Mouse (Mus musculus) cerebellum, adult 11-12 months (tissue): ENCODE data around the gene Gm49661.

Experiments used
- DNase-seq: peaks from one replicate; pipeline ENCODE4 v3.0.0; 2022

Gm49661 gene

DNA sequence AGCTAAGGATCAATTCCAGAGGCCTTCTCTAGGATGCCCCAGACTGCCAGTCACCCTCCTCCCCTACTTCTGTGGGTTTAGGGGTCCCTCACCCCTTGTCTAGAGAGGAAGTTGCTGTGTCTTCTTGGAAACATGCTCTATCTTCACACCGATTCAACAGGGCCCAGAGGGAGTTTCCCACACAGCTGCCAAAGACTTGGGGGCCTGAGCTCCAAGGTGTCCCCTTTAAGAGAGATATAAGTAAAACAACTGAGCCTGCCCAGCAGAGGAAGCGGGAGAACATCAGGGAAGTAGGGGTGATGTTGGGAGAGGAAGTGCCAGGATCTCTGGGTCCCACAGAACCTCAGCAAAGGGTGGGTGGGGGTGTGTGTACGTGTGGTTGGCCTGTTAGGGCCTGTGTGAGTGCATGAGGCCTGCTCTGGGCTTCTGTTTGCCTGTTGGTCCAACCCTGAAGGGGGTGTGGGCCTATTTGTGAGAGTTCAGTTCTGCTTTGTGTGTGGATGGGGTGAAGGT lies 13.3 kb upstream of the Gm49661 start:
- DNase-seq = peak; percentile 37

DNA sequence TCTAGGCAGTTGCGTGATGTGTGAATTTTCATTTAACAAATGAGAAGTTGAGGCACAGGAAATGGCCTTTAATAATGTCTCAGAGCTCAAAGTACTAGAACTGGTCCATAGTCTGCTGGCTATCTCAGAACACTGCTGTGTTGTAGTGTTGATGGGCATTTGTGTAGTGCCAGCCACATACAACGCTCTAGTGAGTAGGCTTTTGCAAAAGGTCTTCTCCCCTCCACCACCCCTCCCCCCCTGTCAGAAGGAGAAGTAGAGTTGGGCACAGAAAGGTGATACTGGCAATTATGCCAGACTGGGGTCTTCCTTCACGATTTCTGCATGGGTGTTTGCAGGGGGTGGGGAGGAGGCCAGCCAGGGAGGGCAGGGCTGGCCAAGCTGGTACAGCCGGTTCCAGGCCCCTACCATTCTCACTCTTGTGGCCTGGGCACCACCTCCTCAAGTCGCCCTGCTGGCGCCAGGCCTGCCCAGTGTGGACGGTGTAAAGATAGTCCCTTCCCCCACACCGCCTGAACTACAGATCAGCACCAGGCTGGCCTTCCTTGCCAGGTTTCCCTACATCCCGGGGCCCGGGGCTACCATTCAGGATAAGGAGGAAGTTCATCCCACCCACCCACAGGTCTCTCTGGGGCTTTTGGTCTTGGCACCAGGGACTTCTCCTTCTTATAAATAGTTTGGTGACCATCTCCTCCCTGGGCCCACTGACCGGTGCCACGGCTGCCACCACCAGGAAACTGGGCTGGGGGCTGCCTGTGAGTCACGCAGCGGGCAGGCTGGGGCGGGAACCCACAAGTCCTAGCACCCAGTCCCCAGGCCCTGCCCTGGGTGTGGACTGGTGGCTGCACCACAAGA lies 12.6 kb upstream of the Gm49661 start:
- peak; percentile 59 for DNase-seq

DNA sequence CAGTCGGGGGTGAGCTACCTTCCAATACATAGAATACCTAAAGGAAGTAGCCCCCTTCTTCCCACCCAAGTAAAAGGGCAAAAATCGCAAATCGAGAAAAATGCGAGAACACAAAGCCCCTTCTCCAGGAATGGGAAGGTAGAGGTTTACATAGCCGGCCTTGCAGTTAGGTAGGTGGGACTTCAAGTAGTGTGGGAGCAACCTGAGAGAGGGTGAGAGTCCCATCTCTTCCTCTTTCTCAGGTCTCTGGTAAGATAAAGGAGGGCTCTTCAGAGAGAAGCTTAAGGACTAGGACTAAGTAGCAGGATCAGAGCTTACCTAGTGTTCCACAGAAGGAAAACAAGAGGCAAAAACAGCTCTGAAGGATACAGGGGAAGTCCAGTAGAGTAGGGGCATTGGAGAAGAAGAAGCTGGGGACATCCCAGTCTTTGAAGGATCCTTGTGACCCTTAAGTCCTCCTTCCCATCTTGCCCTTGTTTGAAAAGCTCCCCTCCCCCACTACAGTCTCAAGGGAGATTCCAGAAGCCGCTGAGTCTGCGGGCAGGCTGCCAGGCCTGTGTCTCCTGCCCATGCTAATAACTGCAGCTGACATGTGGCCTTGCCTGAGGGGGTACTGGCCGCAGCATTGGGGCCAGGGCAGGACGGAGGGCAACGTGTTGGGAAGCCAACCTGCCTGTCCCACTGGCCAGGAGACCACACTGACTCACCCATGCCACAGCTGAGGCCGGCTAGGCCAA lies 11.6 kb upstream of the Gm49661 start:
- peak; percentile 76 for DNase-seq

DNA sequence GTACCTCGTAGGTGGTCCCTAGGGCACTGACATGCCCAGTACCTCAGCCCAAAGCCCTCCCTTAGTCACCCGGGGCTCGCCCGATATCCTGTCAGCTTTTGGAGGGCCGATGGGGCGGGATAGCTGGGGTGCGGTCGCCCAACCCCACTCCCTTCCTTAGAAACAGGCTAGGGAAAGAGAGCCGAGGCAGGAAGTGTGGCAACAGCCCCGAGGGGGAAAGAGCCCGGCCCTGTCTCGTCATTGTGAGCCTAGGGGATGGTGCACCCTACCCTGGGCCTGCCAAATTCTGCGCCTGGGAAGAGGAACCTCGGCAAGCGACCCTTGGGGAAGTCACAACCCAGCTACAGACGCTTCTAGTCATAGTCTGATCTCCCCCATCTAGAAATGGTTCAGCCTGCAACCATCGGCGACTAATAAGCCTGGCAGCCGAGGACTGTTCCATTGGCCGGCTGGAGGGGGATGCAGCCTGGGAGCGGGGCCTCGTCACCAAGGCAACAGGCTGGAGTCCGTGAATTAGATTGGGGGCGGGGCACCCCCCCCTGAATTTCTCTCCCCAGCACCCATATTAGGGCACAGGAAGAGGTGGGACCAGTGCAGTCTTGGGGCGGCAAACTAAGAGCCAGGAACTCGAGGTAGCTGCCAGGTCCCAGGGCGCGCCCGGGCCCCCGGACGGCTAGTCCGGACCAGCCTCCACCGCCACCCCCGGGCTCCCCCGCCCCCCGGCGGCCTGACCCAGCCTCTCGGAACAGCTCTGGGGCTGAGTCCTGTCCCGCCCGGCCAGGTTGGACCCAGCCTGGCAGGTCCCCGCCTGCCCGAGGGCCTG lies 10.6 kb upstream of the Gm49661 start:
- DNase-seq = peak; percentile 90

DNA sequence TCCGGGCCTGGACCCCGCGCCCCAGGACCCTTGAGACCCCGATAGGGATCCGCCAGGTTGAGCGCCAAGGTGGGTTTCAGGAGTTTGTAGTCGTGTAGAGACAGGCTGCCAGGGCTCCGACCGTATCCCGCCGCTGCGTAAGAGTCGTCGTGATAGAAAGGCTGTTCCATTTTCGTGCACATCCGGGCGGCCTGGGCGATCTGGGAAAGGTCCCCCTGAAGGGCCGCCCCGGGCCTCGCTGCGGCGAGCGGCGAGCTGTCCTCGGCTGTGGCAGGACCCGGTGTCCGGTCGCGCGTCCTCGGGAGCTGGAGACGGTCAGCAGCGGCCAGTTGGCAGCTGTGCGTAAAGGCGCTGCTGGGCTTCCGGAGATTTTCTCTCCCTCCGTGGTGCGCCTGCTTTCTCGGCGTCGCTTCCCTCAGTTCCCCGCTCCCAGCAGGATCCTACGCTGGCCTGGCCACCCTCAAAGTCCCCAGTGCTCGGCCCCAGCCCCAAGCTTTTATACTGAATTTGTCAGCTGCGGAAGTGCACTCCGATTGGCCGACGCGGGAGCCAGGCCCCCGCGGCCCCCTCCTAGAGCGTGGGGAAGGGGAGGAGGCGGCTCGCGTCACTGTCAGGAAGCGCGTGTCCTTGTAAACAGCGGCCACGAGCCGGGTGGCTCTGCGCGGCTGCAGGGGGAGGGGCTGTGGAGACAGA lies 9.2 kb upstream of the Gm49661 start, which contains the start of gene Junb:
Gene Junb, minus strand, starts transcription at position 471 of the 693 bp plus-strand sequence.
- peak; percentile 93 for DNase-seq

DNA sequence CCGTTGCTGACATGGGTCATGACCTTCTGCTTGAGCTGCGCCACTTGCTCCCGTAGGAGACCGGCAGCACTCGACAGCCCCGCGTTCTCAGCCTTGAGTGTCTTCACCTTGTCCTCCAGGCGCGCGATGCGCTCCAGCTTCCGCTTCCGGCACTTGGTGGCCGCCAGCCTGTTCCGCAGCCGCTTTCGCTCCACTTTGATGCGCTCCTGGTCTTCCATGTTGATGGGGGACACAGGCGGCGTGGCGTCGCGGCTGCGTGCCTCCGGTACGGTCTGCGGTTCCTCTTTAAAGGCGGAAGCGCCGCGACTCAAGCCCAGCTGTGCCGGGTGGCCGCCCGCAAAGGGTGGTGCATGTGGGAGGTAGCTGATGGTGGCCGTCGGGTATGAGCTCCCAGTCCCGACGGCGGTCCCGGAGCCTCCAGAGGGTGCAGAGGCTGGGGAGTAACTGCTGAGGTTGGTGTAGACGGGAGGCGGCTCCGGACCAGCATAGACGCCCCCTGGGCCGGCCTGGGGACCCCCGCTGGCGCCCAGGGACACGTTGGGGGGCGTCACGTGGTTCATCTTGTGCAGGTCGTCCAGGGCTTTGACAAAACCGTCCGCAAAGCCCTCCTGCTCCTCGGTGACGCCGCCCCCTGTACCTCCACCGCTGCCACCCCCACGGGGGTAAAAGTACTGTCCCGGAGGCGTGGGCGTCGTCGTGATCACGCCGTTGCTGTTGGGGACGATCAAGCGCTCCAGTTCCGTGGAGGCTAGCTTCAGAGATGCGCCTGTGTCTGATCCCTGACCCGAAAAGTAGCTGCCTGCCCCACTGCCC lies 8.4 kb upstream of the Gm49661 start:
- peak; percentile 75 for DNase-seq

DNA sequence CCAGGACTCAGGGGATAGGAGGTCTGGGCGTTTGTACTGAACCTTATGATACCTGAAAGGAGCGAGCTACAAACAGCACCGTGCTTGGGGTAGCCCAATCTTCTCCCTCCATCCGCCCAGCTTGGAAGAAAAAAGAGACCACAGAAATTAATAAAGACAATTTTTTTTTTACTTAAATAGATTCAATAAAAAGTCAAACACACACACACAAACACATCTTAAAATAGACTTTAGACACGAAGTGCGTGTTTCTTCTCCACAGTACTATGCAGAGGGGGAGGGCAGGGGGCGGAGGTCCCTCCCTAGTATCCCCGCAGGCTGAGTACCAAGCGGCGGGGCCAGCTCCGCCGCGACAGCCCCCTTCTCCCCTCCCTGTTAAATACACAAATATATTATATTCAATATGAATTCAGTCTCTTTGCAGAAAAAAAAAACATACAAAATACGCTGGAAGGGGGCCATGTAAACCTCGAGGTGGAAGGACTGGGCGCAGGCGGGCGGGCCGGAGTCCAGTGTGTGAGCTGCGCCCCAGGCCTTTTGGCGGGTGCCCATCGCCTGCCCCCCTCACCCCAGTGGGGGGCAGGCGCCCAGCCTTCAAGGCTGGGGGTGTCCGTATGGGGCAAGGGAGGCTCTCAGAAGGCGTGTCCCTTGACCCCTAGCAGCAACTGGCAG lies 7.7 kb upstream of the Gm49661 start:
- DNase-seq = peak; percentile 77

DNA sequence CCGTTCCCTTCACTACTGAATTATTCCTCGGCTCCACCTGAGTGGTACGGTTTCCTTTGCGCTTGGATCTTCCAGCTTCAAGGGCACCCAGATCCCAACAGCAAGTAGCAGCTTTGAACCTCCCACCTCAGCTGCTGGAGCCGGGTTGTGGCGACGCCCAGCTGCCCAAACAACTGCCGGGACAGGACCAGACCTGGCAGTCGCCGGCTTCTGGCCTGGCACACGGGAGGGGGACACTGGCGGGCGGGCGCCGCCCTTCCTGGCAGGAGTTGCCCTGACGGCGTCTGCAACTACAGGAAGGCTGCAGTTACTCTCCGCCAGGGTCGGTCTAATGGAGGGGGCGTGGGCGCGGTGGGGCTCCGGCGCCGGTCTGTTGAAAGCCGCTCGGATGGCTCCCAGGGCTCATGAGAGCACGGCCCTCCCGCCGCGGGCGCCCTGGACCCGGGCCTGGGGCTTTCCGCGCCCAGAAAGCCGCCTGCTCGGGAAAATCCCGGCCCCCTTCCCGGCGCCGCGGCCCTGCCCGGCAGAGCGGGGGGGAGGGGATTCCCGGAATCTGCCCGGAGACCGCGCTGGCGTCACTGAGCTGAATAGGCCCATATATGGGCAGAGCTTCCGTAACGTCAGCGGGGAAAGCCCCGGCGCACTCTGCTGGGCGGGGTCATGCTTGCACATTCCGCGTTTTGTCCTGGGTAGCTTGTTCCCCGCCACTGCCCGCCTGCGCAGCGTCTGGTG lies 7.0 kb upstream of the Gm49661 start:
- peak; percentile 94 for DNase-seq

DNA sequence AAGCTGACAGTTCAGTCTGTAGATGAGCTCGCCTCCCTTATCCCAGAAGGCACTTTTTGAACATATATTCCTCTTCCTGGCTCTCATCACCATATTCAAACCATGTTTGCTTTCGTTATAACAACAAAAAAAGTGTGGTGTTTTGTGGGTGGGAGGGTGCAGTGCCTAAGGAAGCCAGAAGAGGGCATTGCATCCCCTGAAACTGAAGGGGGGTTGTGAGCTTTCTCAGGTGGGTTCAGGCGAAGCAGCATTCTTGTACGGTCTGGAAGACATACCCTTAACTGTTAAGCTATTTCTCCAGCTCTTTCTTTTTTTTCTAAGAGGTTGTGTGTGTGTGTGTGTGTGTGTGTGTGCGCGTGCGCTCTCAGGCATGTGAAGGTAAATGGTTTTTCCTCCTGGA lies 6.2 kb upstream of the Gm49661 start:
- peak; percentile 60 for DNase-seq

DNA sequence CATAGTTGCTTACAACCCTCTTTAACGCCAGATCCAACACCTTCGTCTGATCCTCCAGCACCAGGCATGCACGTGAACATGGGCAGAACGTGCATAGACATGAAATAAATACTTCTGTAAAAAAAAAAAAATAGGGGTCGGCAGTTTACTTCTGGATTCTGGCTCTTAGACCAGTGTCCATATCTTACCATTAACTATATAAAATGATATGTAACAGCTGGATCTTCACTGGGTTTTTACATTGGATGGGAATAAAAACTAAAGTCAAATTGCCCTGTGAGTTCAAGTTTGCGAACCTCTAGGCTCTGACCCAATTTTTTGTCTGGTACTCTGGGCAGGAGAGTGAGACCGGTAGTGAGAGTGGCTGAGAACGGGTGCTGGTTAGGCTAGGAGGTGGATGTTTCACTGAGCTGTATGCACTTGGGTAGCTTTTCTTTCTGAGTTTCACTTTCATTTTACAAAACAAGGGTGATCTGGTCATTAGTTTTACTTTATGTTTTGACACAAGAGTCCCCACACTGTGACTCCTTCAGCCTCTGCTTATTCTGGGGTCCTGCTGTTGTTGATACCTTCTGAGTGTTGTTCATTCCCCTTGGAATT lies 5.4 kb upstream of the Gm49661 start:
- DNase-seq = no peak

DNA sequence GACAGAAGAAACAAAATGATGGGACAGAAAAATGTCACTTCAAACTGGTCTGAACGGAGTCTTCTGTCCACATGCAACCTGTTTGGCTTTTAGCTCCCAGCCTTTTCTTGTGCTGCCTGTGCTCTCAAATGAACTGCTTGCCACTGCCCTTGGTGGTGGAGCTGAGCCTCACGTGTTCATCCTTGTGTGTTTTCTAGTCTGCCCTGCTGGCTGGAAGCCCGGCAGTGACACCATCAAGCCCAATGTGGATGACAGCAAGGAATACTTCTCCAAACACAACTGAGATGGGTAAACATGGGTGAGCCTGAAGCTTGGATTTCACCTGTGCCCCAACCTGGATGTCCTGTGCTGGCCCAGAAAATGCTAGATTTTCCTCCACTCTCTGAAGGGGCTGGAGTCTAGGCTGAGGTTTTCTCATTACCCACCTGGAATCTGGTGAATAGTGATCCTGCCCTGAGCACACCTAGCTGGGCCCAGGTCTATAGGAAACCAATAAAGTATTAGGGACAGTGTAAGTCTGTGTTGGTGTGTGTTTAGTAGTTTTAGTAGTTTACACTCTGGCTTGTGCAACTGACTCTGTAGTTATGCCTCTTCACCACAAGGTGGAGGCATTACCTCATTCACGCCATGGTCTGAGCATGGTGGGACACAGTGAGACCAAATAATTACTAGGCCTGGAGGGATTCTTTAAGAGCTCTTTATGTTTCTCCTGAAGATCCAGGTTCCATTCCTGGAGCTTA lies 4.7 kb upstream of the Gm49661 start:
- no peak for DNase-seq

DNA sequence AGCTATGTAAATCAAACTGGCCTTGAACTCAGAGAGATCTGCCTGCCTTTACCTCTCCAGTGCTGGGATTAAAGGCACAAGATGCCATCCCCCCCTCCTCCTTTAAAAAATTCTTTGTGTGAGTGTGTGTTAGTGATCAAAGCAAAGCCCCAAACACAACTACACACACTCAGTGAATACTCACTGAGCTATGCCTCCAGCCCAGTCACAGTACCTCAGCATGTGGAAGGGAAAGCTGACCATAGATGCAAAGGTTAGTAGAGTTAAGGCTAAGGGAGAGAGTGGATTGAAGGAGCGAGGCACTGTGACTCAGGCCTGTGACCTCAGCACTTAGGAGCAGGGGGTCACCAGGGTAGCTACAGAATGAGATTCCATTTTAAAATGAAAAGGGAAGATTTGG lies 3.8 kb upstream of the Gm49661 start:
- DNase-seq = no peak

DNA sequence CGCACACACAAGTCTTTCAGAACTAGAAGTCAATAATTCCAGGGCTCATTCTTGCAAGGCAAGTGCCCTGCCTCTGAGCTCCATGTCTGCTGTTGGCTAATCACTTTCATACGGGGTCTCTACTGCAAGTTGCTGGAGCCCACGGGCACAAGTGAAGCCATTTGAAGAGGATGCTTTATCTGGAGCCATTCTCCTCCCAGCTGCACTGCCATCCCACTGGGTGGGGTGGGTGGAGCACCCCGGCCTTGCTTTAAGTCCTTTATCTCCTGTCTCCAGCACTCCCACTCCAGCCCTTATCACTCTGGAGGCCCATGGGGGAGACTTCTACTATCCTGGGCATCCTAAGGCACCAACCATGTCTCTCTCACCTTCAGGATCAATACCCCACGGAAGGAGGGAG lies 1.7 kb upstream of the Gm49661 start:
- DNase-seq = no peak

DNA sequence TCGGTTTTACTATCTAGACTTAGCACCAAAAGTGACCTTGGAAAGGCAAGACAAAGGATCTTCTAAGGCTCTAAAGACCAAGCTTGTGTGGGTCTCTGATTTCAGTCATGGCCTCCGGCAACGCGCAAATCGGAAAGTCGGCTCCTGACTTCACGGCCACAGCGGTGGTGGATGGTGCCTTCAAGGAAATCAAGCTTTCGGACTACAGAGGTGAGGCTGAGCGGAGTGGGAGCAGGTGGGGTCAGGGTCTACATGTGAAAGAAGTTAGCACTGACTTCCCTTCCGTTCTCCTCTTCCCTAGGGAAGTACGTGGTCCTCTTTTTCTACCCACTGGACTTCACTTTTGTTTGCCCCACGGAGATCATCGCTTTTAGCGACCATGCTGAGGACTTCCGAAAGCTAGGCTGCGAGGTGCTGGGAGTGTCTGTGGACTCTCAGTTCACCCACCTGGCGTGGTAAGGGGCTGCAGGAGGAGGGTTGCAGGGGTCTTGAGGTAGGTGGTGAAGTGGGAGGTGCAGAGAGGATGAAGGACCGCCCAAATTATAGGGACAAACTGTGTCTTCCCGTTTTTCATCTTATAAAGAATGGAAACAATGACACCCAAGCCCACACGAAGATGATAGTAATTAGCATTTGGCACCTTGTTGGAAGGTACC lies 1.0 kb upstream of the Gm49661 start:
- no peak for DNase-seq

DNA sequence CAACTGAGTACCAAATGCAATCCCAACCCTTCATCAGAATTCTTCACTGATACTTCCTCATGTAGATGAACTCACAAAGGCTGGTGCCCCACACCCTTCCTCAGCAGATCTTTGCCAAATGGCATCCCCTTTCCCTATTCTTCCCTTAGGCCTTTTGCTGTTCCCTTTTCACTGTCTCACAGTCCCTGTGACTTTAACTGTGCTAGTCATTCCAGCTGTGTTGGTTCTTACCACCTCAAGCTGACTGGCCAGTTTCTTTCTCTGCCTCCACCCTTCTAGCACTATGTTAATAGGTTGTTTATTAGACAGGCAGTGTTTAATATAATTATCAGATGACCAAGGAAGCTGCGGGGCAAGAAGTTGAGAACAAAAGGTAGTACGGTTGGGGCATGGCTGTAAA lies 583 bp downstream of the Gm49661 start:
- DNase-seq = no peak

DNA sequence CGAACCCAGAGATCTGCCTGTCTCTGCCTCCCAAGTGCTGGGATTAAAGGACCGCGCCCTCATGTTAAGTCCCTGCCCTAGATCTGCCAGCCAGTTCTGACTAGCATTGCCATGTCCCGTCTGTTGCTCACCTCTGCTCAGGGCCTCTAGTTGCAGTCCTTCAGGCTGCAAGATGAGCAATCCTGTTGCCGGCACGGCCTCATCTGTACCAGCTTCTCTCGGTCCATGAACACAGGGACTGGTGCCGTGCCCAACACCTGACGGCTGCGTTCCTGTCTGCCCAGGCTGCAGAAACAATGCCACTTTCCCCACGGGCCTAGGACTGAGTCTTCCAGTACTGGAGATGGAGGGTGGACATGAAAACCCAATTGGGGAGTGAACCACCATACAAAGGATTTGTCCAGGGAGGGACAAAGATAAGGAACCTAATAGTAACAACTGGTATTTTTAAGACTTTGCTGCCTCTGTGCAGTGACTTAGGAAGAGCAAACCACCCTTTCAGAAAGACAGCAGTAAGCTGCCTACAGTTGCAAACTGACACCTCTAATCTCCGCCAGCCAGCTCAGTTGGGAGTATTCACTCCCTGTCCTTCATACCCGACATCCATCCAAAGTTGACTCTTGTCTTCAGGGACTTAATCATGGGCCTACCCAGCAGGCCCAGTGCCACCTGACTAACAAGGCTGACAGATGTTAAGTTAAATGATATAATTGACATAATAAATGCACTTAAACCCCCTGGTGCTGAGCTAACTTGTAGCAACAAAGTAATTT lies 1.5 kb downstream of the Gm49661 start:
- peak; percentile 53 for DNase-seq

DNA sequence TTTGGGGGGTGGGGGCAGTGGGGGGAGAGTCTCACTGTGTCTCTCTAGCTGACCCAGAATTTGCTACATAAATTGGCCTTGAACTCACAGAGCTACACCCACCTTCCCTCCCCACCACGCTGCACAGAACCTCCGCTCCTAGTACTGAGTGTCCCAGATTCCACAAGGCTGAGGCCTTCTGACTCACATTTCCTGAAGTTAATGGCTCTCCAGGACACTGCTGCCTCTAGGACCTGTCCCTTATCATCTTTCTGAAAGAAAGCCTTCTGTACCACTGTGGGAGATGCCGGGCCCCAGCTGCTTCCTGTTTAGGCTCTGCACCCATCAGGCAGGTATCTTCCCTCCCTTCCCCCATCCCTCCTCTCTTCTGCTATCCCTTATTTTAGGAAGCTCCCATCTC lies 2.6 kb downstream of the Gm49661 start:
- peak; percentile 49 for DNase-seq
